Mouse (Mus musculus) spleen, postnatal 4 days (tissue): ENCODE measurements around the gene Pkn1.
A peak's percentile ranks its signal among the peaks of the same experiment; 100 is the strongest.

Experiments used
- DNase-seq, 2 experiments: peaks; one replicate each; pipeline ENCODE4 v3.0.0; 2022; ENCODE audit warnings: low spot score in 2 of 2

Gene Pkn1

DNA sequence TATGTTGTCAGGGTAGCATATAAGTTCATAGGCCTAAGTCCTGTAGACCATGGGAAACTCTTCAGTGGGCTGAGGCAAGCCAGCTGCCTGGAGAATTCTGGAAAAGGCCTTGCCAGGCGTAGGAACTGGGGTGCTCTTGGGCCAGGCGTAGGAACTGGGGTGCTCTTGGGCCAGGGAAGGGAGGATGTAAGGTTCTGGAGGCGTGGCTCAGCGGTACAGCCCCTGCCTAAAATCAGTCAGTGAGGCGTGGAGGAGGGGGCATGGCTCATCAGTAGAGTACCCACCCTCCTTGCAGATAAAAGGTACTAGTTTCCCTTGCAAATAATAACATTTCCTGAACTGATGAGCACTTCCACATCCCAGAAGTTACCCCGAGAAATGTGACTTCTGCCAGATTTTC is 44.3 kb downstream of the Pkn1 start:
- DNase-seq = peak in 1 of 2 experiments; percentile 56

- DNase-seq = peak in 1 of 2 experiments; percentile 67
Measured at GRCm38 (mm10) chr8:83653662-83654017, 45.3 kb downstream of the Pkn1 start.

DNA sequence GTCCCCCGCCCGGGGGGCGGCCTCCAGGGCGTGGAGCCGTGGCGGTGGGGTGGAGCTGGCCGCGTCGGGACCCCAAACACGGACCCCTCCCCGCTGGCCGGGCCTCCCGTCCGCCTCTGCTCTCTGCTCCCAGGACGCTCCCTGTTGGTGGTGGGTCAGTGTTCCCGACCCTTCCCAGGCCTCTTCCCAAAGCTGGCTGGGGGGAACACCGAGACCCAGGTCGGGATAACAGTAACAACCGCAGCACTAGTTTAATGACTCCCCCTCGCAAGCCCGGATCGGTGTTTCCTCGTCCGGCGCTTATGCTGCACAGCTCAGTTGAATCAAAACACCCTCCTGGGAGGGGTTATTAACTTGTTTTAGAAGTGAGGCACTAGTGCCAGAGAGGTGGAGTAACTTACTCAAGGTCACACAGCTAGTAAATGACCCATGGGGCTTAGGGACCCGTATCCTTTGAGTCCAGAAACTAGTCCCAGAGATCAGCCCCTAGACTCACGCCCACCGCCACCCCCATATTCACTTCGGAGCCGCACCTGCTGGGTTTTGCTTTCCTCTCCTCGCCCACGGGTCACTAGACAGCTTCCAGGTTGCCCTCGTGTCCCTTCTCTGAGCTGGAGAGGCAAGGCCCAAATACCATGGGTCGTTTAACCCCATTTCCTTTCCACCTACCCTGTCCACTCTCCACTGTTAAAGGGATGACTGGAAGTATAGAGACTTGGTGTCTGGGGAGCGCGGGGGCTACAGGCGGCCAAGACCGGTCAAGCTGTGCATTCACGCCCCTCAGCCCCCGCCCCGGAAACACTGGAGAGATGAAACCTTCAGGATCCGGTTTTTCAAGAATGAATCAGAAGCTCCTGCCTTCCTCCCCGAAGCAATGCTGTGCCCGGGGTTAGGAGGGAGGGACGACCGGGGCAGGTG is 46.0 kb downstream of the Pkn1 start:
- peak in 1 of 2 experiments; percentile 68 for DNase-seq

- DNase-seq = peak; percentile 95 to 97
Measured at GRCm38 (mm10) chr8:83652030-83652743, 46.8 kb downstream of the Pkn1 start, which contains the start of gene Gipc1. Gene Gipc1, plus strand, starts transcription at chr8:83652677.

DNA sequence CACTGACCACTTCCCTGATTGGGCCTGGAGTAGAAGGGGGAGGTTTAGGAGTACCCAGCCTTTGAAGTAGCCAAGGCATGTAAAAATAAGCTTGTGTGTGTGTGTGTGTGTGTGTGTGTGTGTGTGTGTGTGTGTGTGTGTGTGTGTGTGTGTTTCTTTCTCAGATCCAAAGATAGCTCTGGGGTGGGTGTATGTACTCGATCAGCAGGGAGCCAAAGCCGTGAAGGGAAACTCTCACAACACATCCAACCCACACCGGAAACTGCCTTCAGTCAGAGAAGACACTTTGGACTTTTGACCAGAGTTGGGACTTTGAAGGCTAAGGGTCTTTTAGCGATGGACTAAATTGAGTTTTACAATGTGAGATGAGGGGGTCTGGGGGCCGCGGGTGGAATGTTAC is 49.3 kb downstream of the Pkn1 start:
- no peak for DNase-seq

DNA sequence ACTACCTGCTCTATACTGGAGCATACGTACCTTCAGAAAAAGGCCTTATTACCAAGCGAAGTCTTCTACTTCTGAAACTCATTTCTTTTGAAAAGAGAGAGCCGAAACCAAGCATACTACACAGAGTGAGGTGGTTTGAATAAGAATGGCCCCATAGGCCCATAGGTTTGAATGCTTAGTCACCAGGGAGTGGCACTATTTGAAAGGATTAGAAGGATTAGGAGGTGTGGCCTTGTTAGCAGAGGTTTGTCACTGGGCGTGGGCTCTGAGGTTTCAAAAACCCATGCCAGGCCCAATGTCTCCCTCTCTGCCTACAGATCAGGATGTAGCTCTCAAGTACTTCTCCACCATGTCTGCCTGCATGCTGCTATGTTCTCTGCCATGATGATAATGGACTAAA is 50.9 kb downstream of the Pkn1 start:
- no peak for DNase-seq

DNA sequence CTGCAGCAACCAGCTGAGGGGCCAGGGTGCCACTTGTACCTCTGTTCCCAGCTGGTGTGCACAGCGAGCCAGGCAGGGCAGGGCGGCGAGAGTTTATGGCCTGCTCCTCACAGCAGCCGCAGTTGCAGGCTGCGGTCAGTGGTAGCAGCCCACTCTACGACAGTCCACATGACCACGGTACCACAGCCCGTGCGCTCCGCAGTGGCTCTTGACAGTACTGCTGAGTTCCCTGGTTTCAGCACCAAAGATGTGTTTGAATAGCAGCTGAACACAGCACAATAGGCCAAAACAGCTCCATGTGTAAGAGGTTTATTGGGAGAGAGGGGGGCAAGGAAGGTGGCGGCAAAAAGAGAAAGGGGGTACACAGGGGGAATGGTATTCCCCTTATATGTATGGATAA is 51.5 kb downstream of the Pkn1 start:
- DNase-seq = no peak

- no peak for DNase-seq
Measured at GRCm38 (mm10) chr8:83639649-83640048, 59.3 kb downstream of the Pkn1 start.

- no peak for DNase-seq
Measured at GRCm38 (mm10) chr8:83638856-83639255, 60.1 kb downstream of the Pkn1 start.

GRCm38 (mm10) chr8:83632083-83632707 is 66.8 kb downstream of the Pkn1 start:
- no peak for DNase-seq

GRCm38 (mm10) chr8:83625676-83626299 is 73.2 kb downstream of the Pkn1 start:
- no peak for DNase-seq

DNA sequence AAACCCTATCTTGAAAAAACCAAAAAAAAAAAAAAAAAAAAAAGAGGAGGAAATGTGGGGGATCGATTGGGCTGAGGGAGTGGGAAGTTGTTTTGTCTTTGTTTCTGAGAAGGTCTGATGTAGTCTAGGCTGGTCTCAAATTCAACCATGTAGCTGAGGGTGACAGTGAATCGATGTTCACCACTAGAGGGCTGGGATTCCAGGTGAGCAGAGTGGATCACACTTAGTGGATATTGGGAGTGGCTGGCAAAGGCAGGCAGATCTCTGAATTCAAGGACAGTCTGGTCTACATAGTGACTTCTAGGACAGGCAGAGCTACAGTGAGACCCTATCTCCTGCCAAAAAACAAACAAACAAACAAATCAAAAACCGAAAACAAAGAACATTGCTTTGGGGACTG is 74.2 kb downstream of the Pkn1 start:
- no peak for DNase-seq

GRCm38 (mm10) chr8:83623549-83623948 is 75.4 kb downstream of the Pkn1 start:
- no peak for DNase-seq

DNA sequence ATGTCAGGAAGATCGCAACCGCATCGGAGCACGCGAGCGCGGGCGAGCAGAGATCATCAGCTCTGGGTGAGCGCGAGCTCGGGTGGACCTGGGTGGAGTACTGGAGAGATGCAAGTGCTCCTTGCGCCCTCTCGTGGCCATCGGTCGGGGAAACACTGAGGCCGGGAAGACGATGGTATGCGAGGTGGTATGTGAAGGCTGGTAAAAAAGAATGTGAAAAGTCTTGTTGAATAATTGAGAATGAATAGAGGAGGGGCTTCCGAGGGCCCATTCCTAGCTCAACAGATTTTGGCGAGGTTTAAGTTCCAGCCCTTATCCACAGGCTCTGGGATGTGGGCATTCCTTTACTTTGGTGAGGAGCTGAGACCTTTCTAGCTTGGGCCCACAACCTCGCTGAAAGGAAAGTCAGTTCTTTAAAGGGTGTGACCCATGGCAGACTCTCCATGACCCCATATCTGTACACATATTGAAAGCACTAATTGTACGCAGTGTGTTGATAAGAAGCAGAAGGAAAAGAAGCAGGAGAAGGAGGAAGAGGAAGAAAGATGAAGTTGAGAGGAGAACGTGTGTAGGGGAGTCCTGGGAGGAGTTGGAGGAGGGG is 76.5 kb downstream of the Pkn1 start:
- DNase-seq = peak; percentile 93 to 97

- no peak for DNase-seq
Measured at GRCm38 (mm10) chr8:83621691-83622388, 77.1 kb downstream of the Pkn1 start.

DNA sequence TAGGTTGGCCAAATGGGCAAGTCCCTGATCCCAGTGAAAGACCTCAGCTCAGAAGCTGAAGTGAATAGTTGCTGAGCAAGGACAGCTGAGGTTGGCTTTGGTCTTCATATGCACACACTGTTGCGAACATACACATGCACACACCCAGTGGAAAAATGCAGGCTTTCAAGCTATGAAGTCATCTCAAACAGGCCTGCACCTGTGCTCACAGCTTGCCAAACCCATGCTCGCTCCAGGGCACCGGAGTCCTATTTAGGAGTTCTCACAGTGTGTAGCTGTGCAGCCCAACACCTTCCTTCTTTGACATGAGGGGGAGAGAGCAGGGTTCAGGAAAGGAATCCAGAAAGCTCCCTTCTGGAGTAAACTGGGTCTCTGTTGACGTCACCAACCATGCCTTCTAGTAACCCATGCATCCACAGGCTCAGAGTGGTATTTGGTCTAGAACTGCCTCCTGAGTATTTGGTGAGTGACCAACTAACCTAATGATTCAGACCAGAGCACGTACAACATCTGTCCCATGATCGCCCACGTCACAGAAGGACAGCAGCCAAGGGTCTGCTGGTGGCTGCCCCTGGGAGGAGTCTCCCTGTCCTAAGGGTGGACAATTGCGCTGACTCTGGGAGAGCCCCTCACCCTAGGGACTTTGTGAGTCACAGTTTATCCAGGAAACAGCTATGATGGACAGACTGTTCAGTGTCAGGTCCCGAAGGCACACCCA is 79.3 kb downstream of the Pkn1 start:
- DNase-seq = no peak

DNA sequence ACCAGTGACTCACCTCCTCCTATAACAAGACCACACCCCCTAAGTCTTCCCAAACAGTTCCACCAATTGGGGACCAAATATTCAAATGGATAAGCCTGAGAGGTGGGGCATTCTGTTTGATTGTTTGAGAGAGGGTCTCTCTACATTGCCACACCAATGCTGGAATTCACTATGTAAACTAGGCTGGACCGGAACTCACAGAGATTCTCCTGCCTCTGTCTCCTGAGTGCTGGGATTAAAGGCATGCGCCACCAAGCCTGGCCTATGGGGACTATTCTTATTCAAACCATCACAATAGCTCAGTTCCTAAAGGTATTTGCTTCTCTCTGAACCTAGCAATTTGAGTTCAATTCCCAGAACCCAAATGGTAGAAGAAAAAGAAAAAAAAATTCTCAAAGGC is 80.4 kb downstream of the Pkn1 start:
- DNase-seq = no peak

DNA sequence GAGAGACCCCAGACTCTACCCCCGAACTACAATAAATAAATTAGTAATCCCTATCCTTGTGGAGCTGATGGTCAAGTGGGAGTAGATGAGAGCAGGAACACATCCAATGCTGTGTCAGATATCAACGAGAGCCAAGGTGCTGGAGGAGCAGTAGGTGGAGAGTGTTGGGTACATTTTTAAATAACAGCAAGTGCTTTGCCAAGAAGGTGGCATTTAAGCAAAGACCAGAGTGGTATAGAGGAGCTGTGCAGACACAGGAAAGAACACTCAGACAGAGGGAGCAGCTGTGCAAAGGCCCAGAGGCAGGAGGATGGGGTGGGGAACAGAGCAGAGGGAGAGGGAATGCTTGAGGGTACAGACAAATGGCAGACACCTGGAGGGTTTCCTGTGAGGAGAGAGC is 81.9 kb downstream of the Pkn1 start:
- DNase-seq = no peak

- no peak for DNase-seq
Measured at GRCm38 (mm10) chr8:83616625-83617024, 82.4 kb downstream of the Pkn1 start.
